Mouse (Mus musculus) kidney, embryonic 16.5 days (tissue): ENCODE results near the gene Zfp800. TPM values are rescaled to one million over a fixed set of nuclear protein-coding genes. Genes with fewer than 3 reads are reported as not detected.

Experiments used
- ATAC-seq: fragments of 200-750 bp; cut with Nextera tagmentation; 2 replicates; pipeline ENCODE4 v1.8.0; 2017; ENCODE audit warnings: moderate TSS enrichment; ENCODE audit not compliant: low FRiP score, low TSS enrichment
- H3K27ac ChIP-seq: fragments of 300-500 bp; sonication (generic); 2 replicates; pipeline ENCODE4 v1.5.1; 2014; ENCODE audit warnings: low read length
- H3K27me3 ChIP-seq: fragments of 300-500 bp; sonication (generic); 2 replicates; pipeline ENCODE4 v1.6.1; 2014; ENCODE audit warnings: low read length, control low read depth, mixed read lengths; ENCODE audit not compliant: insufficient read depth
- H3K36me3 ChIP-seq: fragments of 300-500 bp; sonication (generic); 2 replicates; pipeline ENCODE4 v1.6.1; 2014; ENCODE audit warnings: low read length, control low read depth, mixed read lengths; ENCODE audit not compliant: insufficient read depth
- H3K4me1 ChIP-seq: fragments of 300-500 bp; sonication (generic); 2 replicates; pipeline ENCODE4 v1.6.1; 2014; ENCODE audit warnings: low read length, control low read depth, mixed read lengths; ENCODE audit not compliant: insufficient read depth
- H3K4me2 ChIP-seq: fragments of 300-500 bp; sonication (generic); replicated peaks from 2 replicates; pipeline ENCODE4 v1.6.1; 2014; ENCODE audit warnings: low read depth, low read length
- H3K4me3 ChIP-seq: fragments of 300-500 bp; sonication (generic); 2 replicates; pipeline ENCODE4 v1.5.1; 2014; ENCODE audit warnings: mild to moderate bottlenecking, low read length
- H3K9ac ChIP-seq: fragments of 300-500 bp; sonication (generic); replicated peaks from 2 replicates; pipeline ENCODE4 v1.6.1; 2014; ENCODE audit warnings: low read length
- H3K9me3 ChIP-seq: fragments of 300-500 bp; sonication (generic); 2 replicates; pipeline ENCODE4 v1.6.1; 2016; ENCODE audit warnings: low read length, control low read depth
- WGBS: fragments of 180-500 bp; shearing (Covaris S2); extraction: QIAGEN DNeasy Blood & Tissue Kit; methylation state at CpG from one replicate; pipeline ENCODE4 v1.1.7; 2014; 5-methylcytosine and 5-hydroxymethylcytosine counted together
- polyA plus RNA-seq: library from polyadenylated mRNA; unstranded; fragments of >200 nt; fragmentation: Nextera tagmentation; extraction: Ambion mirVana; gene quantifications from 2 replicates; pipeline ENCODE4 v1.2.1, GENCODE M21; 2015

Gene Zfp800
- polyA plus RNA-seq, 1 experiment from 2014 or later: 13.5 TPM

DNA sequence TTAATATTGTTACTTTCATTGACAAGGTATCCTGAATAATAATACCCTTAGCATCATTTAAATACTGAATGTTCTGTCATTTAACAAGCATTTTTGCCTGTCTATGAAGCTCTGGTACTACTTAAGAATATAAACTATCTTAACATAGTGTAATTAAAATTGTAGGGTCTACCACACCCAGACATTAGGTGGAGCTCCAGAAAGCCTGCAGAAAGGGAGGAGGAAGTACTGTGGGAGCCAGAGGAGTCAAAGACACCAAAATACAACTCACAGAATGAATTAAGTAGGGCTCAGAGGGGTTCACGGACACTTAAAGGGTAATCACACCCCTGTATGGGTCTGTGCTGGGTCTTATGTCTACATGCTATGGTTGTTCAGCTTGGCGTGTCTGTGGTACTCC, 149.6 kb downstream of the Zfp800 start:
- 83% methylated on average over 2 of the region's 2 CpGs for WGBS
- Histone ChIP-seq H3K27me3 (no peaks in the 10 kb centered on the region), H3K4me2 (no peak overlapping the region), H3K36me3 (peaks cover 19% of the 10 kb centered on the region), H3K4me1 (no peaks in the 10 kb centered on the region), H3K9me3 (no peaks in the 10 kb centered on the region), H3K27ac (no peak overlapping the region), H3K9ac (no peak overlapping the region), H3K4me3 (no peak overlapping the region)
- no peak for ATAC-seq

DNA sequence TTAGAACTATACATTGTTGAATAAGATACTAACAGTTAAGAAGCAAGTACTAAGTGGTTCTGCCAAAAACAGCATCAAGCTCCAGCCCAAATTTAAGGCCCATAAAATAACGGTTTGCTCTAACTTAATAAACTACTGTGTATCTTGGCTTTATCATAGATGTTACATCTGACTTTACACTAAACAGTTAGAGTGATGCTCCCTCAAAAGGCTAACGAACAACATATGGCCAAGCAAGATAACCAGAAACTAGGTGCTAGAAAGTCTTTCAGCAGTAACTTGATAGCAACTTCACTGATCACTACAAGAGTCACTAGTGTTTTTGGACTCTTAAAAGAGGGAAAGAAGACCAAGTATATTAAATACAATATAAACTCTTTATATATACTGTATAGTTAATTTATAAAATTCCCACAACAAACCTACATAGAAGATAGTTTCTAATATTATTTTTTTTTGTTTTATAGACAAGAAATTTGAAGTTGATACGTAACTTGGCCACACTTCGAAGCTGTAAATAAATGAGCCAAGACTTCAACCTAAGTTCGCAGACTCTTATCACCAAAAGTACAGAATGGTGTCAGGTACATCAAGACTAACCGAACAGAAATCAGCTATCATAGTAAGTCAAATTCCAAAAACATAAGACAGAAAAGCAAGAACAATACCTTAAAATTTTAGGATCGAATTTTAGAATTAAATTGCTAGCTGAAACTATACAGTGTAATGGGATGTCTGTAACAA, 165.0 kb downstream of the Zfp800 start:
- 87% methylated on average over 7 of the region's 7 CpGs for WGBS
- H3K9ac ChIP-seq: no peak overlapping the region
- no peak for ATAC-seq
- H3K27me3 ChIP-seq: no peaks in the 10 kb centered on the region
- no peak overlapping the region for H3K4me3 ChIP-seq
- no peak overlapping the region for H3K4me2 ChIP-seq
- H3K27ac ChIP-seq: no peak overlapping the region
- H3K4me1 ChIP-seq: no peaks in the 10 kb centered on the region
- peaks cover 7% of the 10 kb centered on the region; the same call in 1 of the 2 replicates for H3K36me3 ChIP-seq
- no peaks in the 10 kb centered on the region for H3K9me3 ChIP-seq

DNA sequence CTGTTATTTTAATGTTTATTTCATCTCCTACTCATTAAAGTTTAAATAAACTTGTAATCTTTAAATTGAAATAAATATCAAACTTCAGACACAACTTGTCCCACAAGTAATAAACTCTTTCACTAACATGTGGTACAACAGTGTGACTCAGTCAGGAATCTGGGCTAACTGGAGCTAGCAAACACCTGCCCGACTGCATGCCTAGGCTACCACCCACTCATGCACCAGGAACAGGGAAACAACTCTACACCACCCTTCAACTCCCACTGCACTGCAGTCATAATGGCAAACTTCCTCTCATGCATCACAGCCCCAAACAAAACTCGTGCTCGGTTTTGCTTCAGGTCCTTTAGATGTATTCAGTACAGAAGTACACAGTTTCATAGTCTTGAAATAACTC, 169.7 kb downstream of the Zfp800 start:
- Histone ChIP-seq H3K4me1 (no peaks in the 10 kb centered on the region), H3K9me3 (no peaks in the 10 kb centered on the region), H3K9ac (no peak overlapping the region), H3K4me2 (no peak overlapping the region), H3K4me3 (no peak overlapping the region), H3K36me3 (peaks cover 7% of the 10 kb centered on the region; the same call in 1 of the 2 replicates), H3K27ac (no peak overlapping the region), H3K27me3 (no peaks in the 10 kb centered on the region)
- ATAC-seq: no peak
- WGBS: 84% methylated on average over 3 of the region's 3 CpGs

DNA sequence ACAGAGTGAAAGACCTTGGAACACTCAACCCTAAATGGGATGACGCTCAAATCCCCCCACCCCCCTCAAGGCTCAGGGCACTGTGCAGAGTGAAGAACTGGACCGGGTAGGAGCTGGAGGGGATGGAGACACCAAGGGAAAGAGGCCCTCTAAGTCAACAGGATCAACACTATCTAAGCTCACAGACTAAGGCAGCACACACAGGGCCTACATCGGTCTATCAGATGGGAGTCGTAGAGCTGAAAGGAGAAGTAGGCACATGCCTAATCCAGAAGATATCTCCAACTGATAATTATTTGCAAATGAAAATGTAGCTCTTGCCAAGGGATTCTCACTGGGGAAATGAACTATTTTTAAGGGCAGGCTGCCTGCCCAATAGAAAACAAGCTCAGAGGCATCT, 176.8 kb downstream of the Zfp800 start:
- Histone ChIP-seq H3K4me2 (no peak overlapping the region), H3K27me3 (no peaks in the 10 kb centered on the region), H3K9ac (no peak overlapping the region), H3K4me1 (no peaks in the 10 kb centered on the region), H3K36me3 (no peaks in the 10 kb centered on the region), H3K27ac (no peak overlapping the region), H3K9me3 (no peaks in the 10 kb centered on the region), H3K4me3 (no peak overlapping the region)
- no peak for ATAC-seq
- WGBS: 94% methylated on average over 4 of the region's 4 CpGs

DNA sequence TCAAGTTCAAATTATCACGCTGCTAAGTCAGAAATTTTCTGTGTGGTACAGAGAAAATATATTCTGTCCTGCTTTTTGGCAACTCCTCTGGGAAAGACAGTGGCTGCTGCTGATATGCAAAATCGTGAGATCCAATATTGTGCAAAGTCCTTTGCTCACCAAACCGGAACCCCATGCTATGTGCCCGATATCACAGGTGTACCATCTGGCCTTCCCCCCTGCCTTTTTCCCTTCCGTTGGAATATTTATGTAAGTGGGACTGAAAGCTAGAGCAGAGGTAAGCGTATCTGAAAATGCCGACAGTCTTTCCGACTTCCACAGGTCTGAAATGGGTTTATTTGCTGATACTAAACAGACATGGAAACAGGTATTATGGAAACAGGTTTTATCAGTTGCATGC, 179.4 kb downstream of the Zfp800 start:
- Histone ChIP-seq H3K4me1 (no peaks in the 10 kb centered on the region), H3K36me3 (no peaks in the 10 kb centered on the region), H3K4me3 (no peak overlapping the region), H3K27me3 (no peaks in the 10 kb centered on the region), H3K9me3 (no peaks in the 10 kb centered on the region), H3K27ac (no peak overlapping the region), H3K4me2 (no peak overlapping the region), H3K9ac (no peak overlapping the region)
- ATAC-seq: no peak
- WGBS: 75% methylated on average over 8 of the region's 8 CpGs

DNA sequence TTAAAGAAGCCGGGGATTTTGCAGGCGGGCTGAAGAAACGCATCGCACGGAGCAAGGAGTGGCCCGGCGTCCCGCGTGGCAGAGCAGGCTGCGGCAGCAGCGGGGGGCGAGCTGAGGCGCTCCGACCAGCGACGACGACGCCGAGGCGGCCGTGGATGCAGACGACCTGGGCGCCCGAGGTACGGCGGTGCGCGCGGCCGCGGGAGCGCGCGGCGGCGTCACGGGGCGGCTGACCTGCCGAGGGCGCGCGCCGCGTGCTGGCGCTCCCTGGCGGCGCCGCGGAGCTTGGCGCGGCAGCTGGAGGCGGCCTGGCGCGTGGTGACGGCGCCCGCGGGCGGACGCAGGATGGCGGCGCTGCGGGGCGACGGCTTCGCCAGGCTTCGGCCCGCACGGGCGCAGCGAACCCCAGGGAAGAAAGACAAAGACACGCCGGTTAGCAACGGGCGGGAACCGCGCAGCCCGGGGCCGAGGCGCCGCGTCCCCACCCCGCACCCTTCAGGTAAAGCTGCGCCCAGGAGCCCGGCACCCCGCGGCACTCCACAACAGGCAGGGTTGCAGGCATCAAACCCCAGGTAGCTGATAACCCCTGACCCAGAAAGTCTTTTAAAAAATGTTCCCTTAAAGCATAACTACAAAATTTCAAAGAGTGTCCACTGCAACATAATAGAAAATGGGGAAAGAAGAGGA, 182.4 kb downstream of the Zfp800 start:
- Histone ChIP-seq H3K4me2 (peak overlapping the region; percentile 88), H3K9ac (peak overlapping the region; percentile 81), H3K4me3 (peak overlapping the region; percentile 72), H3K4me1 (no peaks in the 10 kb centered on the region), H3K27ac (no peak overlapping the region), H3K9me3 (no peaks in the 10 kb centered on the region), H3K27me3 (no peaks in the 10 kb centered on the region), H3K36me3 (no peaks in the 10 kb centered on the region)
- peak; percentile 95 for ATAC-seq
- under 1% methylated on average over 67 of the region's 87 CpGs for WGBS

DNA sequence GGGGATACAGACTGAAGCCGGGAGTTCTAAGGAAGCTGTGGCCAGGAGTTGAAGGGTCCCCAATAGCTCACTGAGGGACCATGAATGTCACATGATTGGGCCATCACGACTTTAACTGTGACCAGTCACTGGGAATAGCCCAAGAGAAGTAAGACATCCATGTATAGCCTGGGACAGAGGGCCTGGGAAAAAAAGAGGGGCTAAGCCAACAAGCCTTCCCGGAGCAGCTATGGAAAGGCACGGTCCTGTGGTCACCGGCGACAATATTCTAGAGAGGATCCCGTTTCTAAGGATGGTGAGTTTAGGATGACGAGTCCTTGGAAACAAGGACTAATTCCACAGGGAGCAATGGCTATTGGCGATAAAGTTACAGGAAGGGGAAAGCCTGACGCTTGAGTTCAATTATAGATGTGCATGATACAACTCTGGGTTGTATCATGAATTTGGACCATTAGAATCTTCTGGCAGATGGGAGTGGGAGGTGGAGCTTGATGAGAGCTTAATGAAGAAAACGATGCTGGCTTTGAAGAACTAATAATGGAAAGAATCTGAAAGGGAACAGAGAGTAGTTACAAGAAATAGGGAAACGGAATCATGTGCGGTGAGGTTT, 183.0 kb downstream of the Zfp800 start:
- peak overlapping the region; percentile 72 for H3K4me3 ChIP-seq
- no peaks in the 10 kb centered on the region for H3K9me3 ChIP-seq
- H3K36me3 ChIP-seq: no peaks in the 10 kb centered on the region
- no peaks in the 10 kb centered on the region for H3K4me1 ChIP-seq
- WGBS: 33% methylated on average over 13 of the region's 13 CpGs
- H3K9ac ChIP-seq: peak overlapping the region; percentile 81
- ATAC-seq: peak; percentile 36; the same call in 1 of the 2 replicates
- no peak overlapping the region for H3K27ac ChIP-seq
- peak overlapping the region; percentile 88 for H3K4me2 ChIP-seq
- H3K27me3 ChIP-seq: no peaks in the 10 kb centered on the region

DNA sequence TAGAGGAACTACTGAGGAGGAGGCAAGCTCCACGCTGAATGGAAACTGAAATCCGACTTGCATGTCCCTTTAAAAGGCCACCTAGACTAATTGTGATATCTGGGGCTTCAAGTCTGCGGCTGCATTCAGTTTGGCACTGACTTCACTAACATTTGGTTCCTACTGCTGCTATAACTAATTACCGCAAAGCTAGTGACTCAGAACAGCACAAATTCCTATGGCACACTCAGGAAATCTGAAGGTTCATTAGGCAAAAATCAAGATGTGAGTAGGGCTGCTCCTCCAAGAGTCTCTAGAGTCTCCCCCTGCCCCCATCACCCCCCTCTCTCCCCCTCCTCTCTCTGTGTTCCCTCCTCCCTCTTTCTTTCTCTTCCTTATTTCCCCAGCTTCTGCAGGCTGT, 194.4 kb downstream of the Zfp800 start:
- WGBS: 54% methylated on average over 4 of the region's 4 CpGs

DNA sequence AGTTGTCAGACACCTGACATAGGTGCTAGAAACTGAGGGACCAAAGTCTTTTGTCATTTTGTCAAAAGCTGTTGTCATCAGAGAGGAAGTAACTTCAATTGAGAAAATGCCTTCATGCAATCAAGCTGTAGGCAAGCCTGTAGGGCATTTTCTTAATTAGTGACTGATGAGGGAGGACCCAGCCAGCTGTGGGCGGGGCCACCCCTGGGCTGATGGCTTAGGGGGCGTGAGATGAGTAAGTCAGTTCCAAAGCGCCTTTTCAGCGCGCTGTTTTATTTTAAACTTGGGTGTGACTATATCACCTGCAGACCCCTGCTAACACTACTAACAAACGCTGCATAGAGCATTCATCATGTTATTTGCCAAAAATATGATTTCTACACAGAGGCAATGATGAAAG, 195.0 kb downstream of the Zfp800 start:
- Histone ChIP-seq H3K9ac (no peak overlapping the region), H3K36me3 (no peaks in the 10 kb centered on the region), H3K27me3 (no peaks in the 10 kb centered on the region), H3K4me1 (no peaks in the 10 kb centered on the region), H3K9me3 (no peaks in the 10 kb centered on the region), H3K4me2 (no peak overlapping the region), H3K27ac (no peak overlapping the region), H3K4me3 (no peak overlapping the region)
- WGBS: 47% methylated on average over 6 of the region's 6 CpGs
- peak; percentile 42; the same call in 1 of the 2 replicates for ATAC-seq

More for the DNA sequence above, 194.4 kb downstream of the Zfp800 start:
- Histone ChIP-seq H3K9me3 (no peaks in the 10 kb centered on the region), H3K36me3 (no peaks in the 10 kb centered on the region), H3K27me3 (no peaks in the 10 kb centered on the region), H3K9ac (no peak overlapping the region), H3K4me2 (no peak overlapping the region), H3K27ac (no peak overlapping the region), H3K4me3 (no peak overlapping the region), H3K4me1 (no peaks in the 10 kb centered on the region)
- ATAC-seq: no peak

DNA sequence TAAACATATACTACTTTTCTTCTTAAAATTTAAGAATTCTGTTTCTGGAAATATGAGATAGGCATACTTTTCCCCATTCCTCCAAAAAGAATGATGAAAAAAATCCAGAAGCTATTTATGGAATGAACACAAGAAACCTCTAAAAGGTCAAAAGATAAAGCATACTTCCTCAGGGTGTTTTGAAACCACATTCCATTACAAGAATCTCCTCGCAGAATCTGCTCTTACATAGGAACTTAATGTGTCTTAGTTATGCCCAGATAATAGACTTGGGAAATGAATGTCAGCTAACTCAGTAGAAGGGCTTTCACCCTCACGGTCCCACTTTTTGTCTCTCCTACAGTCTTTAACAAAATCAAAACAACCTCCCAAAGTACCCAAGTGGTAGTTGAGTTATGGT, 203.9 kb downstream of the Zfp800 start:
- 46% methylated on average over 2 of the region's 2 CpGs for WGBS

More for the DNA sequence above, 203.9 kb downstream of the Zfp800 start:
- Histone ChIP-seq H3K9me3 (no peaks in the 10 kb centered on the region), H3K4me3 (no peak overlapping the region), H3K27ac (no peak overlapping the region), H3K4me1 (no peaks in the 10 kb centered on the region), H3K9ac (no peak overlapping the region), H3K4me2 (no peak overlapping the region), H3K27me3 (no peaks in the 10 kb centered on the region), H3K36me3 (no peaks in the 10 kb centered on the region)
- ATAC-seq: no peak
